Comparison of ENCODE assay signal across 21 mouse cellular contexts in the genomic region with DNA sequence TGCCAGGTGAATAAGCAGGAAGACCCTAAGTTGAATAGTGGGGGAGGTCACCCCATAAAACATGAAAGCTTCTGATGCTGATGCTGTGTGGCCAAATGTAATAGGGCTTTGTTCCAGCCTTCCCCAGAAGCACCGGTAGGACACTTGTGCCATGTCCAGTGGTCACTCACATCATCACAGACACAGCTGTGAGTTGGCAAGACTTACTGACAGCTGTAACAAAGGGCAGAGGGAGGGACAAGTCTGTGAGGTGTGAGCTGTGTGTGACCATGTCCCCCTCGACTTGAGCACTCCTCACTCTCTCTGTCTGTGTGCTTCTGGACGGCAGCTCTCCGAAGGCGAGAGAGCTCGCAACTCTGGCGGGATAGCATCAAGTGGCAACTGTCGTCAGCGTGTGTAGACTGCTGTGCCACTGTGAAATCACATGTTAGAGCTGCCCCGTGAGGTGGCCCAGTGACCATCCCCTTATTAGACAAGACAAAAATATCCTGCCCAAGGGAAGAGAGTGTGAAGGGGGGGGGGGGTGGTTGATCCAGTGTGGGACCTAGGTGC. TPM values are rescaled to one million over a fixed set of nuclear protein-coding genes. Genes with fewer than 3 reads are reported as not detected.
DNase-seq lines count a peak whose midpoint lies in the region; ATAC-seq lines count a peak whose summit lies in the region.
"Had no signal": no experiment of that assay in that cellular context is flagged by ENCODE, and none has a peak within 500 bp of the region (broad histone marks: within the 10 kb centered on the region; RNA-seq: fewer than 3 reads in every experiment).

No protein-coding gene starts in this region.

- no peak for DNase-seq in forebrain, embryonic 10.5 days (ENCODE audit: extremely low spot score, low spot score)
- no peak for DNase-seq in forebrain, embryonic 11.5 days (ENCODE audit: low spot score)
- DNase-seq in heart, adult 18-20 months = no peak
- no peak for DNase-seq in heart, postnatal 14 days
- DNase-seq in limb, embryonic 10.5 days (ENCODE audit: low spot score) = no peak
- DNase-seq: adrenal gland, postnatal 10 days; B cell, adult 2 months; cerebellum, adult 11 months; cerebellum, adult 9-10 months; cerebellum, postnatal 25 days; forebrain, postnatal 0 days; gastrocnemius, postnatal 14 days; kidney, adult 11 months had no signal

- no peaks in the 10 kb centered on the region for H3K9me3 ChIP-seq in forebrain, embryonic 10.5 days
- no peaks in the 10 kb centered on the region for H3K9me3 ChIP-seq in forebrain, embryonic 11.5 days (ENCODE audit: control insufficient read depth, low read length)
- H3K9me3 ChIP-seq in heart, embryonic 12.5 days (replicated peaks) = no peaks in the 10 kb centered on the region
- H3K9me3 ChIP-seq in heart, embryonic 16.5 days (replicated peaks; ENCODE audit: control insufficient read depth, low read length) = no peaks in the 10 kb centered on the region
- H3K9me3 ChIP-seq in limb, embryonic 10.5 days (replicated peaks) = no peaks in the 10 kb centered on the region
- H3K9me3 ChIP-seq: embryonic facial prominence, embryonic 12.5 days; forebrain, embryonic 13.5 days; G1E; hindbrain, embryonic 13.5 days had no signal

- H3K36me3 ChIP-seq in forebrain, embryonic 10.5 days (replicated peaks) = no peaks in the 10 kb centered on the region
- no peaks in the 10 kb centered on the region for H3K36me3 ChIP-seq in forebrain, embryonic 11.5 days (ENCODE audit: control insufficient read depth, insufficient read depth, low read length)
- H3K36me3 ChIP-seq in heart, embryonic 12.5 days = no peaks in the 10 kb centered on the region
- no peaks in the 10 kb centered on the region for H3K36me3 ChIP-seq in heart, embryonic 16.5 days (ENCODE audit: control insufficient read depth, insufficient read depth)
- peaks cover 29% of the 10 kb centered on the region for H3K36me3 ChIP-seq in limb, embryonic 10.5 days
- H3K36me3 ChIP-seq: G1E; hindbrain, embryonic 13.5 days had no signal

- H3K4me1 ChIP-seq in forebrain, embryonic 10.5 days = peaks cover 23% of the 10 kb centered on the region
- H3K4me1 ChIP-seq in forebrain, embryonic 11.5 days (replicated peaks; ENCODE audit: control insufficient read depth, insufficient read depth, low read length) = no peaks in the 10 kb centered on the region
- peaks cover 54% of the 10 kb centered on the region for H3K4me1 ChIP-seq in heart, embryonic 12.5 days (replicated peaks)
- H3K4me1 ChIP-seq in heart, embryonic 16.5 days (ENCODE audit: control insufficient read depth, insufficient read depth, low read length) = peaks cover 37% of the 10 kb centered on the region
- peaks cover 64% of the 10 kb centered on the region for H3K4me1 ChIP-seq in limb, embryonic 10.5 days

- 90% methylated on average over 10 of the region's 10 CpGs for WGBS in forebrain, embryonic 10.5 days
- 85% methylated on average over 10 of the region's 10 CpGs for WGBS in forebrain, embryonic 11.5 days
- 46% methylated on average over 10 of the region's 10 CpGs for WGBS in heart, embryonic 12.5 days
- WGBS in heart, embryonic 16.5 days = 48% methylated on average over 10 of the region's 10 CpGs
- 83% methylated on average over 10 of the region's 10 CpGs for WGBS in limb, embryonic 10.5 days

- H3K27ac ChIP-seq in forebrain, embryonic 10.5 days = 0 out of 2 replicates have a peak overlapping the region, but pooled peaks have one; percentile 20
- H3K27ac ChIP-seq in forebrain, embryonic 11.5 days (ENCODE audit: low read depth, low read length) = no peak overlapping the region
- no peak overlapping the region for H3K27ac ChIP-seq in heart, embryonic 12.5 days (ENCODE audit: poor library complexity, severe bottlenecking)
- no peak overlapping the region for H3K27ac ChIP-seq in heart, embryonic 16.5 days (ENCODE audit: low read length)
- H3K27ac ChIP-seq in limb, embryonic 10.5 days = peak overlapping the region; percentile 31; the same call in 1 of the 2 replicates
- H3K27ac ChIP-seq: embryonic facial prominence, embryonic 12.5 days; forebrain, embryonic 13.5 days; hindbrain, embryonic 13.5 days; hindbrain, postnatal 0 days had no signal

- intact Hi-C loops in heart, postnatal 14 days (cut with DNase I) = no loop called here

- no peak overlapping the region for H3K9ac ChIP-seq in forebrain, embryonic 11.5 days (ENCODE audit: low read length)
- H3K9ac ChIP-seq in heart, embryonic 12.5 days = no peak overlapping the region
- no peak overlapping the region for H3K9ac ChIP-seq in heart, embryonic 16.5 days (ENCODE audit: low read length)
- H3K9ac ChIP-seq: embryonic facial prominence, embryonic 12.5 days; forebrain, embryonic 13.5 days; forebrain, postnatal 0 days; hindbrain, embryonic 13.5 days had no signal

- no peak overlapping the region for H3K4me2 ChIP-seq in forebrain, embryonic 11.5 days (ENCODE audit: low read depth, low read length, severe bottlenecking)
- peak overlapping the region; percentile 14; the same call in 1 of the 2 replicates for H3K4me2 ChIP-seq in heart, embryonic 12.5 days
- 0 out of 2 replicates have a peak overlapping the region, but pooled peaks have one; percentile 3 for H3K4me2 ChIP-seq in heart, embryonic 16.5 days (ENCODE audit: low read depth, low read length)
- H3K4me2 ChIP-seq: embryonic facial prominence, embryonic 12.5 days; forebrain, embryonic 13.5 days; hindbrain, embryonic 13.5 days had no signal

- H3K27me3 ChIP-seq in forebrain, embryonic 10.5 days (ENCODE audit: poor library complexity, severe bottlenecking) = peaks cover 3% of the 10 kb centered on the region; the same call in 1 of the 2 replicates
- no peaks in the 10 kb centered on the region for H3K27me3 ChIP-seq in forebrain, embryonic 11.5 days (ENCODE audit: control insufficient read depth, insufficient read depth, low read length)
- no peaks in the 10 kb centered on the region for H3K27me3 ChIP-seq in heart, embryonic 12.5 days (replicated peaks)
- no peaks in the 10 kb centered on the region for H3K27me3 ChIP-seq in heart, embryonic 16.5 days (ENCODE audit: control insufficient read depth, insufficient read depth, low read length)
- no peaks in the 10 kb centered on the region for H3K27me3 ChIP-seq in limb, embryonic 10.5 days (ENCODE audit: low read depth, poor library complexity, severe bottlenecking)
- H3K27me3 ChIP-seq: embryonic facial prominence, embryonic 12.5 days; forebrain, embryonic 13.5 days had no signal

- ATAC-seq in forebrain, embryonic 11.5 days (replicated peaks; ENCODE audit: low FRiP score) = no peak
- ATAC-seq in heart, embryonic 12.5 days (ENCODE audit: insufficient number of reproducible peaks, low FRiP score) = peak; percentile 63
- peak; percentile 37; the same call in 1 of the 2 replicates for ATAC-seq in heart, embryonic 16.5 days (replicated peaks; ENCODE audit: extremely low read depth, insufficient read depth, low FRiP score)
- ATAC-seq: CD4-positive, CD25-positive, alpha-beta regulatory T cell, adult 4 months; forebrain, embryonic 13.5 days; forebrain, postnatal 0 days; hindbrain, postnatal 0 days had no signal

- H3K4me3 ChIP-seq in forebrain, embryonic 10.5 days = no peak overlapping the region
- H3K4me3 ChIP-seq in forebrain, embryonic 11.5 days (ENCODE audit: low read depth, low read length) = no peak overlapping the region
- H3K4me3 ChIP-seq in heart, embryonic 12.5 days = no peak overlapping the region
- no peak overlapping the region for H3K4me3 ChIP-seq in heart, embryonic 16.5 days (ENCODE audit: low read length)
- no peak overlapping the region for H3K4me3 ChIP-seq in limb, embryonic 10.5 days
- H3K4me3 ChIP-seq: embryonic facial prominence, embryonic 12.5 days; forebrain, embryonic 13.5 days; hindbrain, embryonic 13.5 days had no signal

RNA-seq across cellular contexts. Expression of gene Lhfpl2, which starts 43.5 kb away (rescaled TPM):
- 21.0 and 22.0 TPM in 2 replicates for polyA plus RNA-seq in forebrain, embryonic 10.5 days (2016; fragmentation: Nextera tagmentation; extraction: Ambion mirVana)
- 24.2 and 24.7 TPM in 2 replicates for polyA plus RNA-seq in forebrain, embryonic 11.5 days (2014; fragmentation: Nextera tagmentation; extraction: Ambion mirVana)
- polyA plus RNA-seq in heart, embryonic 12.5 days (2016; fragmentation: Nextera tagmentation; extraction: Ambion mirVana) = 22.3 and 24.4 TPM in 2 replicates
- total RNA-seq in heart, adult 18-20 months (2021) = 1 to 10 TPM; 2.8 to 3.1 TPM
- 23.4 and 23.7 TPM in 2 replicates for polyA plus RNA-seq in heart, embryonic 16.5 days (2015; fragmentation: Nextera tagmentation; extraction: Ambion mirVana)
- 10 to 100 TPM; 12.1 to 14.4 TPM for total RNA-seq in heart, postnatal 14 days (2021)
- polyA plus RNA-seq in limb, embryonic 10.5 days (2016; fragmentation: Nextera tagmentation; extraction: Ambion mirVana) = 33.7 and 44.0 TPM in 2 replicates
- polyA plus RNA-seq: G1E had no signal

Comparison
In these comparisons a context has a peak if more than half of its experiments do, and no peak if none do; other contexts are left out.
1. H3K27ac ChIP-seq: peak in forebrain, embryonic 10.5 days (single experiment) and limb, embryonic 10.5 days (single experiment); none in forebrain, embryonic 11.5 days (single experiment), heart, embryonic 12.5 days (single experiment) and heart, embryonic 16.5 days (single experiment).